Mouse (Mus musculus): ENCODE results near the gene Smg6.
A peak's percentile ranks its signal among the peaks of the same experiment; 100 is the strongest.

The Smg6 gene

DNA sequence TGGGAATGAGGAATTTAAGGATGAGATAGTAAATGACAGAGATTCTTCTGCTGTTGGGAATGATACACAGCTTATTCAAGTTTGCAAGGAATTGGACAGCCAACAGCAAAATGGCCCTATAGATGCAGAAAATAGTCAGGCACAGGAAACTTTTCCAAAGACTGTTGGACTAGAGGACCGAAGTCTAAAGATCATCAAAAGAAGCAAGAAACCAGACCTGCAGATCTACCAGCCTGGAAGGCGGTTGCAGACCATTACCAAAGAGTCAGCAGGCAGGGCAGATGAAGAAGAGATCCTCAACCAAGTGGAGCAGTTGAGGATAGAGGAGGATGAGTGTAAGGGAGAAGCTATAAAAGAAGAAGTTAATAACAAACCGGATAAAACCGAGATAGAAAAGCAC is 3.5 kb downstream of the Smg6 start:
- DNase-seq (ENCODE audit: low spot score), result no peak

DNA sequence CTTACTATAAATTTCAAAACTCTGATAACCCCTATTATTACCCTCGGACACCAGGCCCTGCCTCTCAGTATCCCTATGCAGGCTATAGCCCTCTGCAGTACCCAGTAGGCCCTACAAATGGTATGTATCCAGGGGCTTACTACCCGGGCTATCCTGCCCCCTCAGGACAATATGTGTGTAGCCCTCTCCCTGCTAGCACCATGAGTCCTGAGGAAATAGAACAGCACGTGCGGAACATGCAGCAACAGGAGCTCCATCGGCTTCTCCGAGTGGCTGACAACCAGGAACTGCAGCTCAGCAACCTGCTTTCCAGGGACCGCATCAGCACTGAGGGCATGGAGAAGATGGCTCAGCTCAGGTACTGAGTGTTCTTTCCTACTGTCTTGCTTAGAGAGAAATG is 4.8 kb downstream of the Smg6 start:
- no peak for DNase-seq (ENCODE audit: low spot score)

DNA sequence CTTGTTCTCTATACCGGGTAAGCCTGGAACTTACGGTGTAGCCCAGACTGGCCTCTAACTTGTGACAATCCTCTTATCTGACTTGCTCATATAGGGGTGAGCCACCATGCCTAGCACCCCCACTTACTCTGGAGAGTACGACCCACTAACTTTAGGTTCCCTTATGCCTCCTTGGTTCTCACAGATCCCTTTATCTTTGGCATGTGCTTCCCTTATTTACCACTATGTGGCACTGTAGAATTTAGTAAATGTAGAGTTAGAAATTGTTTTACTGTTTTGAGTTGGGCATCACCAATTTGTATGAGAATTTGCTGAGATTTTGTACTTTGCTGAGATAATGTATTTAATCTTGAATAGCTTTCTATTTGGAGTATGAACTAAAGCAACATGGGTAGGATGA is 20.7 kb downstream of the Smg6 start:
- peak; percentile 68 for DNase-seq (ENCODE audit: low spot score)

DNA sequence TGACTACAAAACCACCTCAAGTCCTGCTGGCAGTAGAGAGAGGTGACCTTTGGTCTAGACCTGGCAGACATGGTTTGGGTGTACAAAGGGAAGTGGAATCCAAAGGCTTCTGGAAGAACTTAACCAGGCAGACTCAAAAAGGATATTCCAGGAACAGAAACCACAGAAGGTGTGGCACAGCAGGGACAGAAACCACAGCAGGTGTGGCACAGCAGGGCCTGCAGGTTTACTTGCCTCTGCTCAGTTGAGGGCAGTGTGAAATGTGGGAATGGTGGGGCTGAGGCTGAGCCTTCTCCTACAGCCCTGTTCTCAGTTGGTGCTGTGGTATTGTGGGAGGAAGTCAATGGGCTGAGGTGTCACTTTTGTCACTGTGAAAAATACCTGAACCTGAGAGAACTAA is 29.3 kb downstream of the Smg6 start:
- no peak for DNase-seq (ENCODE audit: low spot score)

DNA sequence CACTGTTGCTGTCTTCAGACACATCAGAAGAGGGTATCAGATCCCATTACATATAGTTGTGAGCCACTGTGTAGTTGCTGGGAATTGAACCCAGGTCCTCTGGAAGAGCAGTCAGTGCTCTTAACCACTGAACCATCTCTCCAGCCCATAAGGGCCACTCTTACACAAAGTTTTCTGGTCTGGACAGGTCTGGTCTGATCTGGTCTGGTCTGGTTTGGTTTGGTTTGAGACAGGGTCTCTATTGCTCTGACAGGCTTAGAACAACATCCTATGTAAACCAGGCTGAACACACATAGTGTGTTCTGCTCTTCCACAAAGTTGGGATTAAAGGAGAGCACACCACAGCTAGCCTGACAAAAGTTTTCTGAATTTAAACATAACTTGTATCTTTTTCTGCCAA is 30.4 kb downstream of the Smg6 start:
- no peak for DNase-seq (ENCODE audit: low spot score)

DNA sequence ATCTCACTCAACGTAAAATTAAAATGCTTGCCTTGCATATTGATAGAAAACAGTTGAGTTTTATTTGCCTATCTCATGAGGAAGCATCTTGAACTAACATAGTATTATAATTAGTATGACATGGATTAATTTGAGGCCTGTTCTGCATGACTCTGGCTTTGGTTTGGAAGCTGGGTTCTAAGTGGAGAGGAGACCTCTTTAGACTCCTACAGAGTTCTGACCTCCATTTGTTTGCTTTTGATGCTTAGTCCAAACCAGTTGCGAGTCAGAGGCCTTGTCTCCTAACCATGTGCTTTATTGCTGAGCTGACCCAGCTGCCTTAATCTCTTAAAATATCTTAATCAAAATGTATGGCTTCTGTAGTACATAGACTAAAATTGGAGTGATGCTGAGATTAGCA is 32.0 kb downstream of the Smg6 start:
- DNase-seq (ENCODE audit: low spot score), result no peak

DNA sequence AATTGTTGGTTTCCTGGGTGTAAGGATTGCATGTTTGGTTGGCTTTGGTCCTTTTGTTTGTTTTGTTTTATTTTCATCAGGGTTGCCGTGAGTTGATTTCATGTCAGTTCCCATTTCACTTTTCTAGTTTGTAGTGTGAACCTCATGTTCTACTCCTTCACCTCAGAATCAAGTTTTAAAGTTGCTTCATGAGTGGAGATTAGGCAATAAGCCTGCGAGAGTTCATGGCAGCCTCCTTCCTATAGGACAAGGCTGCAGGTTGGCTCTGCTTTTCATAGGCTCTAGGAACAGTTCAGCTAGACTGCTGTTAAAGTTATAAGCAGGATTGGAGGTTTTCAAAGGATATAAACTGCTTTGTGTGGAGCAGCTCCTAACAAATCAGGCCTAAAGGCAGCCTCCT is 33.9 kb downstream of the Smg6 start:
- no peak for DNase-seq (ENCODE audit: low spot score)

DNA sequence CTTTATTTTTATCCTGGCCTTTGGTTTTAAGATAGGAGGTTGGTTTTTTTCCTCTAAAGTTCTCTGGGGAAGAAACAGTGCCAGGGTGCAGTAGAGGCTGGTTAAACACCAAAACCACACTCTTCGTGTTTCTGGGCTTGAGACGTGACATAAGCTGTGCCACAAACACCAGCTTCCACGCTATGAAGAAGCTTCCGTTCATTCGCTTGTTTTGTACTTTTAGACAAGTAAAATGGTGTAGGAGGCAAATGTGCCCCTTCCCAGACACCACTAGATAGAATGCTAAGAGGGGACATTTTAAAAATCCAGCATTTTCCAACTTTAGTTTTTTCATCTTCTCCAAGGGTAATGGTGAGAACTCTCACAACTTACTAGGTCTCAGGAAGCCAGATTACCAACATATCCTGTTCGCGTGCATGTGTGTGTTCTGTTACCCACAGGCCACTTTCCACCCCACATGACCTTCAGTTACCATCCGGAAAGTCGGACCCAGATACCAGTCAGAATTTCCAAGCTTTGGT is 34.5 kb downstream of the Smg6 start:
- no peak for DNase-seq (ENCODE audit: low spot score)

DNA sequence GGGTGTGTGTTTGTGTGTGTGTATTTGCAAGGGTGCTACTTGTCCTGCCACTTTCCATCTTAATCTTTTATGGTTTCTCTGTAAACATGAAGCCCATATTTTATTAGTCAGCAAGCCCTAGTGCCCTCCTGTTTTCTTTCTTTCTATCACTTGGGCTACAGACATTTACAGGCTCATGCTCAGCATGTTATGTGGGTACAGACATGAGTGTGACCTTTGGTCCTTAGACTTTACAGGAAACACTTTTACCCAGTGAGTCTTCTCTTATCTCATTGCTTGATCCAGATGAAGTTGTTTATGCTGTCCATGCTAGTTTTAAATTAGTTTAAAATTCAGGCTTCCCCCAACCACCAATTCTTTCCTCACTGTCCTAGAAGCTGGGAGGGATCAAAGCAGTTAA is 36.3 kb downstream of the Smg6 start:
- DNase-seq (ENCODE audit: low spot score), result no peak

DNA sequence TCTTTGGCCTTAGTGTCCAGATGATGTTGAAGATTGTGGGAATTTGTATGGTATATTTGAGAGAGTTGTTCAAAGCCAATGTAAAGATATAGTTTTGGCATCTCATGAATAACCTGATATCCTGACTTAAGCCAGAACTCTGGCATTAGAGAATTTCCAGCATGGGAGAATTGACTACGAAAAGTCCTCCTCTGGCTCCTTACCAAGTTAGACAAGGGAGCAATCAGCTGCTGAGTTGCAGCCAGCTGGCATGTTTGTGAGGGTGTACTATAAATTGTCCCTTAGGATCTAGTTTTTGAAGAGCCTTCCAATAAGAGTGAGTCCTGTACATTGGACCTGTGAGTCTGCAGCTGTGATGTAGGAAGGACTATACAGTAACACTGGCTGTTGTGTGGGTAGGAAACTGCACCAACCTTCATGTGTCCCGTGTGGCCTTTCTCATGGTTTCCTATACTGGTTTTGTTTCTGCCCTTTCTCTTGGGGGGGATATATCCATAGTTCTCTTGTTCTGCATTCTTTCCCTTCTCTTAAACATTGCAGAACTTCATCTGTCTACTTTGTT is 37.3 kb downstream of the Smg6 start:
- no peak for DNase-seq (ENCODE audit: low spot score)

DNA sequence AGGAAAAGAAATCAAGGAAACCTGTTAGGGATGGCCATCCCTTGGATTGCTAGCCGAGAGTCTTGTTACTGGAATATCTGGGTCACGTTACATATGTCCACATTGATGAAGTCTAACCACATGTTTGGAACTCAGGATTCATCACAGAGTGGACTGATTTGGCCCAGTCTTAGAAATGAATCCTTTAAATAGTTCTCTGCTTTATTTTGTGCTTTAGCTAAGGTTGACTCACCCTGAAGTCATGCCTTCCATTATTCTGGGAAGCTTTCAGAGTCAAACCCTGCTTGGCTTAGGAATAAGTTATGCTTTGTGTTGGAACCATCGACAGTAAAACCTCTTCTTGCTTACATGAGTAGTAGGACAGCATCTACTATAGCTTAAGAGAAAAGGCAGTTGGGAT is 39.9 kb downstream of the Smg6 start:
- no peak for DNase-seq (ENCODE audit: low spot score)

DNA sequence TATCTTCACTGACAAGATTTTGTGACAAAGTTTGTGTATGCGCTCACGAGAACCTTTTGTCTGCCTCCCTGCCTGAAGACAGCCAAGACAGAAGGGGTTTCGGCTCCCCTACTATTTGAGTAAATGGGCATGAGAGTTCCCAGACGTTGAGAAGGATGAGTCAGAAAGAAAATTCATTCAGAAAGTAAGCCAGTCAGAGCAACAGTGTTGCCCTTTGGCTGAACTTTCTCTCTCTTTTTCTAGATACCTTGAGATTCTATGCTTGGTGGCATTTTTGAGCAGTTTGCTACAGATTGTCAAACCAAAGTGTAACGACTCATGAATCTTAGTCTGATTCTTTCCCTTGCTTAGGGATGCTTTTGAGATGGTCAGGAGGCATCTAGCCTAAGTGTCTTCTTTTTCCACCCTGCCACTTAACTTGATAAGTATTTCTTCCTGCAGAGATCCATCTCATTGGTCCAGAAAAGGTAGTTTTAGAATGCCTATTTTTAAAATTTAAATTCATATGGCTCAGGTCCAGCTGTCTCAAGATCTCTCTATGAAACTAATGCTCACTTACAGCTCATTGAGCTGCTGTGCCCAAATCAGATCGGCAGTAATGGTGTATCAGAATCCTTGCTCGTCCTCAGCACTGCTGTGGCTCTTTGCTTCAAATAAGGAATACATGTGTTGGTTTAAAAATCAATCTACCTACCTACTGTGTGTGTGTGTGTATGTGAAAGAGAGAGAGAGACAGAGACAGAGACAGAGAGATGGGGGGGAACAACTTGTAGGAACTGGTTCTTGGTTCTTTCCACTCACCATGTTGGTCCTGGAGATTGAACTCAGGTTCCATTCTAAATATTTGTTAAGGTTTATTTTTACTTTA is 47.9 kb downstream of the Smg6 start:
- DNase-seq (ENCODE audit: low spot score), result no peak

DNA sequence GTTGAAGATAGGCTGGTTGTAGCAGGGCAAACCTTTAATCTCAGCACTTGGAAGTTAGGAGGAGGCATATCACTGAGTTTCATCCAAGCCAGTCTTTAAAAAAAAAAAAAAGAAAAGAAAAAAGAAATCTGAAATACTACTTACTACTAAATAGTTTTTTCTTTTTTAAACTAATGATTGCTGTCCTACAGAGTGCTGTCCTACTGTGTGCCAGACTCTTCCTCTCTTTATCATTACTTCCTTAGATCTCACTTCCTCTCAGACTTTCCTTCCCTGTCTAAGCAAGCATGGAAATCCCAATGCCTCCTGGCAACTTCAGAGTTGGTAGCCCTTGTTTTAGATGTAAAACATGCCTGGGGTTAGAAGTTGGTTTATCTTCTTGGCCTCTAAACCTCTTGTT is 49.0 kb downstream of the Smg6 start:
- DNase-seq (ENCODE audit: low spot score), result no peak

DNA sequence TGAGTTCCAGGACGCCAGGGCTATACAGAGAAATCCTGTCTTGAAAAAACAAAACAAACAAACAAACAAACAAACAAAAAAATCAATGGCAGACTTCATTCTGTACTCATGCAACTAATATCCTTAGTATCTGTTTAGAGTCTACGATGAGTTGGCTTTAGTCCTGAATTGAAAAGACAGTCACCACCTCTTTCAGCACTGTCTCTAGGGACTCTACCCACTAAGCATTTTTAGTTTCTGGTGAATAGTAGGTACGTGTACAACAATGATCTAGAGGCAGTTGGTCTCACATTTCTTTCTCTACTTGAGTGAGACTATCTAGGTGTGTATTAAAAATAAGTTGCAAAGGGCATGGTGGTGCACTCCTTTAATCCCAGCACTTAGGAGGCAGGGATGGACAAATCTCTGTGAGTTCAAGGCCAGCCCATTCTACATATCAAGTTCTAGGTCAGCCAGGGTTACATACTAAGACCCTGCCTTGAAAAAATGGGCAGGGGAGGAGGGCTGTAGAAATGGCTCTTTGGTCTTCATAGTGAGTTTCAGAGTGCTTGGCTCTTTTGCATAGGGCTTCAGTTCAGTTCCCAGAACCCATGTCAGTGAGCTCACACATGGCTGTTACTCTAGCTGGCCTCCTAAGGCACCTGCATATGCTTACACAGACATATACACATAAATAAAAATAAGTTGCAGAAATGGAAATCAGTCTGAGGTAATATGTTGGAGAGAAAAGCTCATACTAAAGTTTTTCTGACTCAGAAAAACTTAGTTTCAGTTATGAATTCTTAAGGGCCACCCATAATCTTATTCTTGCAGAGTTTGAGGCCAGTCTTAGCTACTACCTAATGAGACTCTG is 51.4 kb downstream of the Smg6 start:
- no peak for DNase-seq (ENCODE audit: low spot score)

DNA sequence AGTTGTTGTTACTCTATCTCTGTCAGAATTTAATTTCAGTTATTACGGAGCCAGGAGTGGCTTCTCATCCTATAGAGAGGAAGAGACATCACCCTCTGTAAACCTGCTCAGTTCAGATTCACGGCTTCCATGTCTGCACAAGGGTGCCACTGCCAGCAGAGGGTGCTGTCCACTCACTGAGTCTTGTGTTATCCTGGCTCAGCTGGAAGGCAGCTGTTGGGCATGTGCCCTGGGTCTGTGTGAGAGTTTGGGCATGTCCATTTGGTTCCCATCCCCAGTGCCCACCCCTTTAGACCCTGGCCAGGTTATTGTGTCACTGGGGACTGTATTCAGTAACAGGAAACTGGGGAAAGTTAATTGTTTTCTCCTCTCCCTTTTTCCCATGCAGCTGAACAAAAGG is 55.8 kb downstream of the Smg6 start:
- peak; percentile 73 for DNase-seq (ENCODE audit: low spot score)

DNA sequence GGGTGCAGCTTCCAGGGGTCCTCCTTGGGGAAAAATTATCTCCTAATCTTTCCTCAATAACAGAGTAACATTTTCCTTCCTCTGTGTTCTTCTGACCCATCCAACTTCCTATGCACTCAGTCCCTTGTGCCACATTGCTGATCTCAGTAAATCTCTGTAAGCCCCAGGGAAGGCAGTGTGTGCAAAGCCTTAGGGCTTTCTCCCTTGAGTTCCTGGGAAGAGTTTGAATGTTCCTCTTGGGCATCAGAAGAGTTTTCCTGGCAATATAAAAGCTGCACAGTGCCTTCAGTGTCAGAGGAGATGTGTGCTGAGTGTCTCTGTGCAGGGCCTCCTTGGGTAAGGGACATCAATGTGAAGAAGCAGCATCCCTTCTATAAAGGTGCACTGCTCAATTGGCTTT is 56.6 kb downstream of the Smg6 start:
- DNase-seq (ENCODE audit: low spot score), result no peak

DNA sequence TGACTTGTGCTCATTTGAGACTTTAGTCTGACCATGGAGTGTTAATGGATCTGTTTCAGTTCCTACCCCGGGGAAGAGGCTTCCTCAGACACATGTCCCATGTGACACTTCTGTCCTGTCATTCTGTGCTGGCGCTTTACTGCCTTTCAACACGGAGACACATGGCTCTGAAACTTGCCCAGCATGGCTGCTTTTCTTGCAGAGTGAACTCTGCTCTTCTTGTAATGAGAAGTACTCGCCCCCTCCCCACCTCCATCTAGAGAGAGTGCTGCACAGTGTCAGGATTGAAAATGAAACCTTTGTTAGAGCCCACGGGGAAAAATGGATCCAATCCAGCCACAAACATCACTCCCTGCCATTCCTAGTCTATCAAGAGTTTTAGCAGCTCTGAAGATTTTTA is 62.5 kb downstream of the Smg6 start:
- DNase-seq (ENCODE audit: low spot score), result no peak

DNA sequence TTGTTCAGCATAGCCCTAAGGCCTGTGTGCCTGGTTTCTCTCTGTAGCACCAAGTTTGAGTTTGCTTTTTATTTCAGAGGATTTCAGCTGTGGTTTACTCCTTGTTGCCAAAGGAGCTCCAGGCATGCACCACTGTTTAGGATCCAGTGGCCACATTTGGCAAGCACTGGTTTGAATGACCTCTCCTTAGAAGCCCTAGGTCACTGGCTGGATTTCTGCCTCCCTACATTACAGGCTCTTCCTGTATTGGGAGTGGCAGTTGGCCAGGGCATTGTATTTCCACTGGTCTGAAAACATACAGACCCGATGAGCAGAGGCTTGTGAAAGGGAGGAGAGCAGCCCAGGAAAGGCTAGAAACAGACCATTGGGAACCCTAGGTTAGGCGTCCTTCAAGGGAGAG is 63.4 kb downstream of the Smg6 start:
- DNase-seq (ENCODE audit: low spot score), result no peak

DNA sequence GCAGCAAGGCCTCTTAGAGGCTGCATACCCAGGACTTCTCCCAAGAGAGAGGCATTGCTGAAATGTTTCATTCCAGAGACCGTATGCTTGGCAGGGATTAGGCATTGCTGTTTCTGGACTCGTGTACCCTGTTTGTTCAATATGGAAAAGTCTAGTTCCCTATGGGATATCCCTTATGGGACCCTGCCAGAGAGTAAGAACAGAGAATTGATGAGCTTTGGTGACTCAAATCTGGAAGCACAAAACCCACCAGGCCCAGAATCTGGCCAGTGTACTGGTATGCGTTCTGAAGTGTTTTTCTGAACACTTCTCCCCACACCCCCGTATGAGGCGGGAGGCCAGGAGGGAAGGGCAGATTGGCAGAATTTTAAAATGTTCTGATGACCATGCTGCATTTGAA is 64.9 kb downstream of the Smg6 start:
- no peak for DNase-seq (ENCODE audit: low spot score)

DNA sequence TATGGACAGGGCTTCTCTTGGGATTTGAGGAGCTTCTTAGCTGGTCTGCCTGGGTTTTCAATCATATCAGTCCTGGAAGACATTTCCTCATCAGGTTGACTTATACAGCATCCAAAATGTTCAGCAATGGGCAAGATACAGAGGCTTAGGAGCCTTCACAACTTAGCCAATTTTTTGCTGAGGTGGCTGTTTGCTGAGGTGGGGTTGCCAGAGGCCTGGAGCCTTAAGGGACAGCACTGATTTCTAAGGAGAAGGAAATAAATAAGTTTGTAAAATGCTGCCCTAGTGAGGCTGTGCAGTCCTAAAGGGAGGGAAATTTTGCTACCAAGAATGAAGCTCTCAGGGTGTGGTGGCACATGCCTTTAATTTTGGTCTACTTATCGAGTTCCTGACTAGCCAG is 65.7 kb downstream of the Smg6 start:
- DNase-seq (ENCODE audit: low spot score), result no peak

DNA sequence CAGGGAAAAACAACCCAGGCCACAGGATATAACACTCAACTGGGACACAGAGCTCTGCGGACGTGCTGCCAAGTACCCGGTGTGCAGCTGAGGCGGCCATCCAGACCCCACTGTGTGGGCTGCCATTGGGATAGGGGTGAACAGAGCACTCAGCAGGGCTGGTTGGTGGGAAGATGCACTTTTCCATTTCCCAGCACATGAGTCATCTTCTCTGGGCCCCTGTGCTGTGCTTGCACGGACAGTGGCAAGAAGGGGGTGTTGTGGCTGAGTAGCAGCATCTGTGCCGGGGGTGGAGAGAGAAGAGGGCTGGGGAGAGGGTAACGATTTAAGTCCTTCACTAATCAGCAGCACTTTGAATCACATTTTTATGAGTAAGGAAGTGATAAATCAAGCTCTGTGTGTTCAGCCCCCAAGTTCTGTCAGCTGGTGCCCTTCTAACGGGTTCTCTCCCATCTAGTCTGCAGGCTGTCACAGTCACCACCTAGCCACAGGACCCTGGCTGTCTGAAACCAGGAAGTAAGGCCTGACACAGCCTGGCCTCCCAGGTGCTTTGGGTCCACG is 66.9 kb downstream of the Smg6 start:
- no peak for DNase-seq (ENCODE audit: low spot score)

DNA sequence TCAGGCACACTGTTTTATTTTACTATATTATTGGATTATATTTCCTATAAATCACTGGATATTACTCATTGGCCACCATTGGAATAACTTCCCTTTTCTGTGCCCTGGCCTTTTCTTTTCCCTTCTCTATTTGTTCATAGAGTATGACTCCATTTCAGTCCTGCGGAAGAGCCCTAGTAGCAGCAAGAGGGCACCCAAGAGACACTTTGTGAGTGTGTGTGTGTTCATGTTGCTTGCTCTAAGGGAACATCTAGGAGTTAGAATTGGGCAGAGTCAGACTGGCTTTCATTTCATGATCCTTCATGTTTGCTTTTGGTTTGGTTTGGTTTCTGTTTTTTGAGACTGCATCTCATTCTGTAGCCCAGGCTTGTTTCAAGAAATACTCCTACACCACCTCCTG is 68.5 kb downstream of the Smg6 start:
- DNase-seq (ENCODE audit: low spot score), result no peak

DNA sequence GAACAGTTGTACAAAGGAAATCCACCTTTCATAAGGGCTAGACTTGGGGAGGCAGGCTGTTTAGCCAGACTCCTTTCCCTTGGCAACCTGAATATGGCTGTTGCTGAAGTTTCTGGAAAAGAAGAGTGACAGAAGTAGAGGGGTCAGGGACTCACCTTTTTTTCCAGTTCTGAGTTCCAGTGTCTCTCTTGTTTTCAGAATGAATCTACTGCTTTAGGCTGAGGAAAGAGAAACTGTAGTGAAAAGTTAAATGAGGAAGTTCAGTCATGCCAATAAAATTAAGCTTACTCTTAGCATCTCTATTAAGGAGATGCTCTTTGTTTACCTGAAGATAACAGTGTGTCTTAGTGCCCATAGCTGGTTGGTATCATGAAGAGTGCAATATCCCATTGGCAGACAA is 69.2 kb downstream of the Smg6 start:
- no peak for DNase-seq (ENCODE audit: low spot score)
